Comparison of ENCODE assay signal across 13 mouse cellular contexts in the genomic region with DNA sequence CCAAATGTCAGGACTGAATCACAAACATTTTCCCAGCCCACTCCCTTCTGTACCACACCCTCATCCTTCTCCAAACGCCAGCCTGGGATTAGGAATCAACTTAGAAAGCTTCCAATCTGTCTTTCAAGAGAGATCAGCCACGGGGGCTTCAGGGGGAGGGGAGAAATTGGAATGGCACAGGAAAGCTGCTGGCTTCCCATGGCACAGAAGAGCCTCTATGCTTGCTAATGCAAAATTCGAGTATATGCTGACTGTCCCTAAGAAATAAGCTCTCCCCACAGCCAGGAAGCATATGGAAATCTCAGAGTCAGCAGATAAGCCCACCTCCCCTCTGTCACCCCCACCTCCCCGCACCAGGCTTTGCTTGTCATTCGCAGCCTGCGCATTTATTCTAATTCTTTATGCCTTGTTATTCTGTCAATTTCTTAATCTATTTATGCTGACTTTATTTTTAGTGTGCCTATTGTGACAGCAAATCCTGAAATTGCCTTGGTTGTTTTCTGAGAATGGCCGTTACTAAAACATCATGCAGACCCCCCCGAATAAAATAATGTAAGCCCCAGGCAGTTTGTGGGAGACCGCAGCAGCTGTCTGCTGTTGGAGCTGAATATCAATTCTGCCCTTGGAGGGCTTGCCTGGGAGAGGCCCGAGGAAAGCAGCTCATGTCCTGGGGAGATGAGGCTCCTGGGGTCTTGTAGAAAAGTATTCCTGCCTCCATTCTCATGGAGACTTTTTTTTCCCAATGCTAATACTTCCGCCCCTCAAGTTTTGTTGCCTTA. TPM values are rescaled to one million over a fixed set of nuclear protein-coding genes. Genes with fewer than 3 reads are reported as not detected.
DNase-seq lines count a peak whose midpoint lies in the region; ATAC-seq and TF ChIP-seq lines count a peak whose summit lies in the region.
"Had no signal": no experiment of that assay in that cellular context is flagged by ENCODE, and none has a peak within 500 bp of the region (broad histone marks: within the 10 kb centered on the region; RNA-seq: fewer than 3 reads in every experiment).

No protein-coding gene starts in this region.

- H3K4me1 ChIP-seq in kidney, embryonic 14.5 days (ENCODE audit: control insufficient read depth, insufficient read depth, low read length), result no peaks in the 10 kb centered on the region
- H3K4me1 ChIP-seq in kidney, embryonic 16.5 days (ENCODE audit: insufficient read depth, low read length), result no peaks in the 10 kb centered on the region; the same call in 1 of the 2 replicates
- H3K4me1 ChIP-seq: heart, embryonic 10.5 days had no signal

- no peaks in the 10 kb centered on the region for H3K36me3 ChIP-seq in kidney, embryonic 14.5 days (ENCODE audit: control insufficient read depth, insufficient read depth, low read length)
- no peaks in the 10 kb centered on the region for H3K36me3 ChIP-seq in kidney, embryonic 16.5 days (ENCODE audit: insufficient read depth, low read length)
- H3K36me3 ChIP-seq: heart, embryonic 10.5 days had no signal

- H3K9me3 ChIP-seq in kidney, embryonic 14.5 days (ENCODE audit: control insufficient read depth, low read length), result no peaks in the 10 kb centered on the region
- H3K9me3 ChIP-seq in kidney, embryonic 16.5 days (ENCODE audit: low read length), result no peaks in the 10 kb centered on the region
- H3K9me3 ChIP-seq: heart, embryonic 10.5 days had no signal

- no peak for TF ChIP-seq CTCF in gastrocnemius, adult 2 months (IDR thresholded peaks at IDR 0.05)

- no peak overlapping the region for H3K27ac ChIP-seq in kidney, embryonic 14.5 days (ENCODE audit: low read depth, low read length)
- H3K27ac ChIP-seq in kidney, embryonic 16.5 days (ENCODE audit: low read length), result no peak overlapping the region
- H3K27ac ChIP-seq in gastrocnemius, adult 2 months, result no peak overlapping the region
- H3K27ac ChIP-seq: heart, embryonic 10.5 days; stomach, postnatal 0 days had no signal

- no peaks in the 10 kb centered on the region for H3K27me3 ChIP-seq in kidney, embryonic 14.5 days (ENCODE audit: control insufficient read depth, insufficient read depth, low read length)
- peaks cover 2% of the 10 kb centered on the region; the same call in 1 of the 2 replicates for H3K27me3 ChIP-seq in kidney, embryonic 16.5 days (ENCODE audit: insufficient read depth, low read length)

- peak; percentile 37 to 53 for DNase-seq in right cerebral cortex, adult 2 months (ENCODE audit: low spot score in 2 of 2)
- no peak for DNase-seq in right cerebral cortex, postnatal 14 days
- DNase-seq in layer of hippocampus, adult 8-10 months (ENCODE audit: low spot score in 2 of 2), result peak; percentile 42 to 59
- DNase-seq in right cerebral cortex, postnatal 25 days, result peak; percentile 35
- no peak for DNase-seq in adrenal gland, adult 8-10 months
- DNase-seq in gastrocnemius, adult 2 months, result no peak

- H3K4me2 ChIP-seq in kidney, embryonic 14.5 days (replicated peaks; ENCODE audit: low read depth, low read length), result 0 out of 2 replicates have a peak overlapping the region, but pooled peaks have one; percentile 5
- H3K4me2 ChIP-seq in kidney, embryonic 16.5 days (replicated peaks; ENCODE audit: low read depth, low read length), result no peak overlapping the region; the same call in 1 of the 2 replicates

- 36% methylated on average over 11 of the region's 11 CpGs for WGBS in kidney, embryonic 14.5 days
- 40% methylated on average over 11 of the region's 11 CpGs for WGBS in kidney, embryonic 16.5 days

- intact Hi-C loops in gastrocnemius, adult 2 months (cut with DNase I), result no loop called here

- no peak for ATAC-seq in kidney, embryonic 14.5 days (ENCODE audit: low FRiP score, low TSS enrichment)
- ATAC-seq in kidney, embryonic 16.5 days (ENCODE audit: low FRiP score, low TSS enrichment), result no peak
- ATAC-seq: CD4-positive, CD25-positive, alpha-beta regulatory T cell, adult 4 months had no signal

- no peak overlapping the region for H3K4me3 ChIP-seq in kidney, embryonic 14.5 days (ENCODE audit: low read length)
- H3K4me3 ChIP-seq in kidney, embryonic 16.5 days (ENCODE audit: low read length), result no peak overlapping the region
- H3K4me3 ChIP-seq in gastrocnemius, adult 2 months, result no peak overlapping the region
- H3K4me3 ChIP-seq: erythroblast, embryonic 14.5 days; heart, embryonic 10.5 days had no signal

- no peak overlapping the region for H3K9ac ChIP-seq in kidney, embryonic 14.5 days (ENCODE audit: low read depth, low read length)
- no peak overlapping the region for H3K9ac ChIP-seq in kidney, embryonic 16.5 days (replicated peaks; ENCODE audit: low read length)

RNA-seq across cellular contexts. Expression of a gene that starts 41.2 kb away (rescaled TPM):
- polyA plus RNA-seq in kidney, embryonic 14.5 days (2014; fragmentation: Nextera tagmentation; extraction: Ambion mirVana), result not detected in 2 replicates
- not detected in 2 replicates for polyA plus RNA-seq in kidney, embryonic 16.5 days (2015; fragmentation: Nextera tagmentation; extraction: Ambion mirVana)
- total RNA-seq in layer of hippocampus, adult 8-10 months (2022), result 1 to 10 TPM; 1.5 to 2.0 (median 1.8) TPM
- 1 to 10 TPM in 3 of 4 experiments, under 1 TPM in 1; 0.73 to 3.9 (median 1.8) TPM for total RNA-seq in adrenal gland, adult 8-10 months (2022)
- total RNA-seq in gastrocnemius, adult 2 months (2021), result under 1 TPM; 0.56 to 0.99 TPM
- polyA plus RNA-seq: CD4-positive, CD25-positive, alpha-beta regulatory T cell, adult 4 months; erythroblast, embryonic 14.5 days; heart, embryonic 10.5 days; liver, embryonic 16.5 days; stomach, postnatal 0 days had no signal

Comparison
In these comparisons a context has a peak if more than half of its experiments do, and no peak if none do; other contexts are left out.
1. DNase-seq: peak in right cerebral cortex, adult 2 months (2 of 2), layer of hippocampus, adult 8-10 months (2 of 2) and right cerebral cortex, postnatal 25 days (single experiment); none in right cerebral cortex, postnatal 14 days (single experiment), adrenal gland, adult 8-10 months (single experiment) and gastrocnemius, adult 2 months (single experiment).